Mouse (Mus musculus) heart, adult 2 months (tissue): ENCODE results near the gene Aoc3.

Experiments used
- CTCF ChIP-seq: fragments of 200-600 bp; IDR thresholded peaks from 2 replicates; pipeline ENCODE4 v1.8.1; 2022; ENCODE audit warnings: antibody characterized with exemption, mild to moderate bottlenecking, moderate library complexity
- POLR2A ChIP-seq: fragments of 200-500 bp; IDR thresholded peaks from 2 replicates; pipeline ENCODE4 v1.6.1; 2011; ENCODE audit warnings: mild to moderate bottlenecking, low read depth, low read length, control low read depth; ENCODE audit not compliant: insufficient read depth

GRCm38 (mm10) chr11:101334023-101334422 lies 3.6 kb downstream of the Aoc3 start:
- TF ChIP-seq CTCF (no peak), POLR2A (no peak)
